Mouse (Mus musculus): ENCODE measurements around the gene Golt1a. TPM values are rescaled to one million over a fixed set of nuclear protein-coding genes. Genes with fewer than 3 reads are reported as not detected.

Gene Golt1a
- polyA plus RNA-seq, 1 experiment from 2014 or later, result not detected

- Histone ChIP-seq H3K4me1 (ENCODE audit: control insufficient read depth, insufficient read depth, low read length) (peaks cover 2% of the 10 kb centered on the region; the same call in 1 of the 2 replicates), H3K4me3 (ENCODE audit: low read depth, low read length) (no peak overlapping the region), H3K9ac (ENCODE audit: low read length) (no peak overlapping the region; the same call in 1 of the 2 replicates), H3K9me3 (ENCODE audit: control insufficient read depth, low read length) (no peaks in the 10 kb centered on the region), H3K4me2 (no peak overlapping the region), H3K27ac (ENCODE audit: low read depth, low read length) (no peak overlapping the region), H3K36me3 (ENCODE audit: control insufficient read depth, insufficient read depth, low read length) (no peaks in the 10 kb centered on the region), H3K27me3 (ENCODE audit: control insufficient read depth, insufficient read depth, low read length) (no peaks in the 10 kb centered on the region)
- DNase-seq (ENCODE audit: low spot score, missing footprints), result peak; percentile 92
- 22% methylated on average over 8 of the region's 8 CpGs for WGBS
- peak; percentile 50; the same call in 1 of the 2 replicates for ATAC-seq (ENCODE audit: low FRiP score)
Observed at GRCm38 (mm10) chr1:133314364-133314763, 4.8 kb downstream of the Golt1a start.

GRCm38 (mm10) chr1:133315775-133316174 lies 6.2 kb downstream of the Golt1a start:
- no peak for DNase-seq (ENCODE audit: low spot score, missing footprints)
- no peak overlapping the region for H3K9ac ChIP-seq (ENCODE audit: low read length)
- peaks cover 2% of the 10 kb centered on the region; the same call in 1 of the 2 replicates for H3K4me1 ChIP-seq (ENCODE audit: control insufficient read depth, insufficient read depth, low read length)
- no peak overlapping the region for H3K27ac ChIP-seq (ENCODE audit: low read depth, low read length)
- 80% methylated on average over 6 of the region's 6 CpGs for WGBS
- no peaks in the 10 kb centered on the region for H3K27me3 ChIP-seq (ENCODE audit: control insufficient read depth, insufficient read depth, low read length)
- H3K4me2 ChIP-seq, result no peak overlapping the region
- H3K4me3 ChIP-seq (ENCODE audit: low read depth, low read length), result no peak overlapping the region
- ATAC-seq (ENCODE audit: low FRiP score), result no peak
- H3K9me3 ChIP-seq (ENCODE audit: control insufficient read depth, low read length), result no peaks in the 10 kb centered on the region
- H3K36me3 ChIP-seq (ENCODE audit: control insufficient read depth, insufficient read depth, low read length), result no peaks in the 10 kb centered on the region

GRCm38 (mm10) chr1:133316577-133316976 lies 7.0 kb downstream of the Golt1a start:
- DNase-seq (ENCODE audit: low spot score, missing footprints), result no peak
- no peak for ATAC-seq (ENCODE audit: low FRiP score)
- Histone ChIP-seq H3K4me1 (ENCODE audit: control insufficient read depth, insufficient read depth, low read length) (peaks cover 2% of the 10 kb centered on the region; the same call in 1 of the 2 replicates), H3K4me2 (no peak overlapping the region), H3K27ac (ENCODE audit: low read depth, low read length) (no peak overlapping the region), H3K27me3 (ENCODE audit: control insufficient read depth, insufficient read depth, low read length) (no peaks in the 10 kb centered on the region), H3K4me3 (ENCODE audit: low read depth, low read length) (no peak overlapping the region), H3K9ac (ENCODE audit: low read length) (no peak overlapping the region), H3K36me3 (ENCODE audit: control insufficient read depth, insufficient read depth, low read length) (no peaks in the 10 kb centered on the region), H3K9me3 (ENCODE audit: control insufficient read depth, low read length) (no peaks in the 10 kb centered on the region)
- 84% methylated on average over 4 of the region's 4 CpGs for whole genome bisulfite sequencing

GRCm38 (mm10) chr1:133317149-133317548 lies 7.5 kb downstream of the Golt1a start:
- Histone ChIP-seq H3K27ac (ENCODE audit: low read depth, low read length) (no peak overlapping the region), H3K4me3 (ENCODE audit: low read depth, low read length) (no peak overlapping the region), H3K9me3 (ENCODE audit: control insufficient read depth, low read length) (no peaks in the 10 kb centered on the region), H3K9ac (ENCODE audit: low read length) (no peak overlapping the region), H3K4me1 (ENCODE audit: control insufficient read depth, insufficient read depth, low read length) (no peaks in the 10 kb centered on the region; the same call in 1 of the 2 replicates), H3K4me2 (no peak overlapping the region), H3K36me3 (ENCODE audit: control insufficient read depth, insufficient read depth, low read length) (no peaks in the 10 kb centered on the region), H3K27me3 (ENCODE audit: control insufficient read depth, insufficient read depth, low read length) (no peaks in the 10 kb centered on the region)
- ATAC-seq (ENCODE audit: low FRiP score) (no peak), DNase-seq (ENCODE audit: low spot score, missing footprints) (no peak)
- WGBS, result 71% methylated on average over 1 of the region's 1 CpGs

- Histone ChIP-seq H3K4me2 (no peak within 1 kb of the TSS), H3K4me3 (ENCODE audit: low read depth, low read length) (no peak within 1 kb of the TSS), H3K27ac (ENCODE audit: low read depth, low read length) (no peak within 1 kb of the TSS), H3K9ac (ENCODE audit: low read length) (no peak within 1 kb of the TSS), H3K36me3 (ENCODE audit: control insufficient read depth, insufficient read depth, low read length) (no peaks in the 10 kb centered on the region), H3K4me1 (ENCODE audit: control insufficient read depth, insufficient read depth, low read length) (no peaks in the 10 kb centered on the region), H3K9me3 (ENCODE audit: control insufficient read depth, low read length) (no peaks in the 10 kb centered on the region), H3K27me3 (ENCODE audit: control insufficient read depth, insufficient read depth, low read length) (no peaks in the 10 kb centered on the region)
- no peak for DNase-seq (ENCODE audit: low spot score, missing footprints)
- no peak for ATAC-seq (ENCODE audit: low FRiP score)
- 83% methylated on average over 13 of the region's 13 CpGs for WGBS
Observed at GRCm38 (mm10) chr1:133321267-133321925, 11.8 kb downstream of the Golt1a start, which contains the start of gene Kiss1. Gene Kiss1, plus strand, starts transcription at chr1:133321875.

GRCm38 (mm10) chr1:133323333-133323732 lies 13.7 kb downstream of the Golt1a start:
- H3K9ac ChIP-seq (ENCODE audit: low read length), result no peak overlapping the region
- no peak for ATAC-seq (ENCODE audit: low FRiP score)
- no peak overlapping the region for H3K27ac ChIP-seq (ENCODE audit: low read depth, low read length)
- peaks cover 2% of the 10 kb centered on the region; the same call in 1 of the 2 replicates for H3K4me1 ChIP-seq (ENCODE audit: control insufficient read depth, insufficient read depth, low read length)
- H3K9me3 ChIP-seq (ENCODE audit: control insufficient read depth, low read length), result no peaks in the 10 kb centered on the region
- DNase-seq (ENCODE audit: low spot score, missing footprints), result no peak
- H3K4me3 ChIP-seq (ENCODE audit: low read depth, low read length), result no peak overlapping the region
- no peaks in the 10 kb centered on the region for H3K27me3 ChIP-seq (ENCODE audit: control insufficient read depth, insufficient read depth, low read length)
- no peak overlapping the region for H3K4me2 ChIP-seq
- H3K36me3 ChIP-seq (ENCODE audit: control insufficient read depth, insufficient read depth, low read length), result no peaks in the 10 kb centered on the region
- 67% methylated on average over 5 of the region's 5 CpGs for WGBS

GRCm38 (mm10) chr1:133325951-133326350 lies 16.4 kb downstream of the Golt1a start:
- Histone ChIP-seq H3K27me3 (ENCODE audit: control insufficient read depth, insufficient read depth, low read length) (peaks cover 12% of the 10 kb centered on the region; the same call in 1 of the 2 replicates), H3K9me3 (ENCODE audit: control insufficient read depth, low read length) (no peaks in the 10 kb centered on the region), H3K27ac (ENCODE audit: low read depth, low read length) (no peak overlapping the region), H3K4me2 (no peak overlapping the region), H3K36me3 (ENCODE audit: control insufficient read depth, insufficient read depth, low read length) (no peaks in the 10 kb centered on the region), H3K4me3 (ENCODE audit: low read depth, low read length) (no peak overlapping the region), H3K9ac (ENCODE audit: low read length) (no peak overlapping the region), H3K4me1 (ENCODE audit: control insufficient read depth, insufficient read depth, low read length) (peaks cover 15% of the 10 kb centered on the region)
- no peak for DNase-seq (ENCODE audit: low spot score, missing footprints)
- ATAC-seq (ENCODE audit: low FRiP score), result no peak
- 86% methylated on average over 8 of the region's 8 CpGs for WGBS

GRCm38 (mm10) chr1:133327094-133327493 lies 17.5 kb downstream of the Golt1a start:
- no peaks in the 10 kb centered on the region for H3K9me3 ChIP-seq (ENCODE audit: control insufficient read depth, low read length)
- H3K27me3 ChIP-seq (ENCODE audit: control insufficient read depth, insufficient read depth, low read length), result peaks cover 12% of the 10 kb centered on the region; the same call in 1 of the 2 replicates
- ATAC-seq (ENCODE audit: low FRiP score) (no peak), DNase-seq (ENCODE audit: low spot score, missing footprints) (no peak)
- 61% methylated on average over 5 of the region's 5 CpGs for WGBS
- H3K4me2 ChIP-seq, result no peak overlapping the region
- no peak overlapping the region for H3K9ac ChIP-seq (ENCODE audit: low read length)
- peaks cover 18% of the 10 kb centered on the region for H3K4me1 ChIP-seq (ENCODE audit: control insufficient read depth, insufficient read depth, low read length)
- no peak overlapping the region for H3K4me3 ChIP-seq (ENCODE audit: low read depth, low read length)
- H3K36me3 ChIP-seq (ENCODE audit: control insufficient read depth, insufficient read depth, low read length), result no peaks in the 10 kb centered on the region
- no peak overlapping the region for H3K27ac ChIP-seq (ENCODE audit: low read depth, low read length)

- H3K27ac ChIP-seq (ENCODE audit: low read depth, low read length), result no peak overlapping the region
- peaks cover 18% of the 10 kb centered on the region for H3K4me1 ChIP-seq (ENCODE audit: control insufficient read depth, insufficient read depth, low read length)
- peaks cover 12% of the 10 kb centered on the region; the same call in 1 of the 2 replicates for H3K27me3 ChIP-seq (ENCODE audit: control insufficient read depth, insufficient read depth, low read length)
- DNase-seq (ENCODE audit: low spot score, missing footprints), result no peak
- no peak overlapping the region for H3K9ac ChIP-seq (ENCODE audit: low read length)
- no peak overlapping the region for H3K4me2 ChIP-seq
- no peaks in the 10 kb centered on the region for H3K36me3 ChIP-seq (ENCODE audit: control insufficient read depth, insufficient read depth, low read length)
- no peaks in the 10 kb centered on the region for H3K9me3 ChIP-seq (ENCODE audit: control insufficient read depth, low read length)
- H3K4me3 ChIP-seq (ENCODE audit: low read depth, low read length), result no peak overlapping the region
- WGBS, result 57% methylated on average over 6 of the region's 6 CpGs
- peak; percentile 45; the same call in 1 of the 2 replicates for ATAC-seq (ENCODE audit: low FRiP score)
Observed at GRCm38 (mm10) chr1:133328299-133328795, 18.7 kb downstream of the Golt1a start.
